In genomic region chr17:85926044-85926443, GRCm38 (mm10) we compare ENCODE assay signal across 16 mouse cellular contexts.
"Had no signal": no experiment of that assay in that cellular context is flagged by ENCODE, and none has a peak within 500 bp of the region (broad histone marks: within the 10 kb centered on the region; RNA-seq: fewer than 3 reads in every experiment).

No protein-coding gene starts in this region.

- H3K4me2 ChIP-seq: neural tube, embryonic 13.5 days; neural tube, embryonic 15.5 days; stomach, embryonic 15.5 days had no signal

- H3K9me3 ChIP-seq: neural tube, embryonic 13.5 days; neural tube, embryonic 15.5 days; stomach, embryonic 15.5 days had no signal

- H3K9ac ChIP-seq: neural tube, embryonic 13.5 days; neural tube, embryonic 15.5 days; stomach, embryonic 15.5 days had no signal

- H3K36me3 ChIP-seq: neural tube, embryonic 13.5 days; neural tube, embryonic 15.5 days; stomach, embryonic 15.5 days had no signal

- H3K27ac ChIP-seq: neural tube, embryonic 13.5 days; neural tube, embryonic 15.5 days; stomach, embryonic 15.5 days; stomach, postnatal 0 days had no signal

- H3K4me3 ChIP-seq: neural tube, embryonic 13.5 days; neural tube, embryonic 15.5 days; stomach, embryonic 15.5 days had no signal

- H3K27me3 ChIP-seq: neural tube, embryonic 15.5 days; stomach, embryonic 15.5 days had no signal

- DNase-seq: retina, postnatal 1 day; right cerebral cortex, adult 18-20 months; right cerebral cortex, postnatal 14 days; right cerebral cortex, postnatal 25 days; right cerebral cortex, postnatal 4 days; spleen, adult 18-20 months; thymus, adult 18-20 months; thymus, adult 2 months; thymus, postnatal 14 days; thymus, postnatal 25 days; thymus, postnatal 36 days; thymus, postnatal 4 days had no signal
